Mouse (Mus musculus): ENCODE results near the gene Gxylt2.
A peak's percentile ranks its signal among the peaks of the same experiment; 100 is the strongest.

Gxylt2 gene

DNA sequence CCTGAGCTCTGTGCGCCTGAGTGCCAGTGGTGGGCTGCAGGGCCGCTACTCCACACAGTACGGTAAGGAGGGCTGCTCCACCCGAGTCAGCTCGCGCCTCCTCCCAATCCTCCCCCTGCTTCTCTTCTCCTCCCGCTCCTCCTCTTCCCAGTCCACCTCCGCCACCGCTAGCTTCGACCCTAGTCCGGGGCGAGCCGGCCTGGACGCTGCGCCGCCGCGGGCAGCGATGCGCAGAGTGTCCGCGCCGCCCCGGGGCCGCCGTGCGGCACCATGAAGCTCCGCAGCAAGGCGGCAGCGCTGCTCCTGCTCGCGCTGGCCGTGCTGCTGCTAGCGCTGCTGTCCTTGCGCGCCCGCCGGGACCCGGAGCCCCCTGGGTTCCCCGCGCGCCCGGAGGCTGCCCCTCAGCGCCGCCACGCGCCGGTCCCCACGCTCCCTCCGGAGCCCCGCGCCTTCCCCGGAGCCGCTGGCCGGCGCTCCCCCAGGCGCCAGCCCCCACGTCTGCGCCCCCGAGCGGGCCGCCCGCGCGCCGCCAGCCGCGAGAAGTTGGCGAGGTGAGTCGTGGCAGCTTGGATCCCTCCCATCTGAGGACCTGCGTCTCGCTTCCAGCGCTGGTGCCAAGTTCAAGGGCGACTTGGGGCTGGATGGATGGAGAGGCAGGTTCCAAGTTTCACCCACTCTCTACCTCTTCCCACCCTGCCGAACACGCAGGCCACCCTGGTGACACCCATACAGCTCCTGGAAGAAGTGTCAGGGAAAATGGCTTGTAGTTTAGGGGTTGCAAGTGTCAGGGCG is at the start of gene Gxylt2:
Gxylt2 (plus strand) TSS at position 161 of the 792 bp plus-strand sequence.
- peak; percentile 73 to 84 for DNase-seq

DNA sequence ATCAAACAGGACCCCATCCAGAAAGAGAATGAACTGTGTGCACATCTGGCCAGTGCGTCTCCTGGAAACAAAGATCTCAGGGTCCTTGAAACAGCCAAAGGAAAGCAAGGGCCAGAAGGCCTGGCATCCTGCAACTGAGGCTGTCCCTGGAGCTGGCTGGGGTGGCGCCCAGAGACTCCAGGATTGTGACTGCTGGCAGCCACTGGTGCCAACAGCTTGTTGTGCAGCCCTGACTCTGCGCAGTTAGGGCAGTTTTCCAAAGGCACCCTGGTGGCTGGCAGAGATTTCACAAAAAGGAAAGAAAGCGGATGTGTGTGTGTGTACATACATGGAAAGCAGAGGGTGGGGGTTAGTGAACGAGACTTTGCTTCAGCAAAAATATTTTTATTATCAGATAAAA is 44.1 kb upstream of the Gxylt2 start:
- no peak for DNase-seq

DNA sequence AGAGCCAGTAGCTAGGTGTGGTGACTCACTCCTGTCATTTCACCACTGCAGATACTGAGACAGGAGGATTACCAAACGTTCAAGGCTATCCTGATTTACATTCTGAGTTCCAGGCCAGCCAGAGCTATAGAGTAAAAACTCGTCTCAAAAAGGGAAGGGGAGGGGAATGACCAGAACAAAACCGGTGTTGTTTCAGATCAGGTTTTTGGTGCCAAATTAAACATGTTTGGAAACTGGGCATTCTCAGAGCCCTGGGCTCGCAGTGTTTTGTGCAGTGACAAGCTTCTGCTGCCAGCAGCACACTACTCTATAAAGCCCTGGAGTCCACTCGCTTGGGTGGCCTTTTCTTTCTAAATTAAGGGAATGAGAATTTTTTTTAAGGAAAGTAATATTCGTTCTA is 42.3 kb upstream of the Gxylt2 start:
- no peak for DNase-seq

DNA sequence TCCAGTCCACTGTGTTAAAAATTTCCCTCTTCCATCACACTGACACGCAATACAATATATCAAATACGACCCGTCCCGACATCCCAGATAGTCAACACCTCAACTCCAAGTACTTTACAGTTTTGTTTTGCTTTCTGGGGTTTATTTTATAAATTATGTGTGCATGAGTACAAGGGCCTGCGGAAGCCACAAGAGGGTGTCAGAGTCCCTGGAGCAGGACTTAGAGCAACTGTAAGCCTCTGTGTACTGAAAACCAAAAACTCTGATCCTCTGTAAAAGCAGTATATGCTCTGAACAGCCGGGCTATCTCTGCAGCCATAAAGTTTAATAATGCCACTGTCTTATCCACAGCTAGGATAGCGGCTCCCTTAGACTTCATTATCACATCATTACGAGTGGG is 36.9 kb upstream of the Gxylt2 start:
- DNase-seq = peak in 1 of 2 experiments; percentile 18

DNA sequence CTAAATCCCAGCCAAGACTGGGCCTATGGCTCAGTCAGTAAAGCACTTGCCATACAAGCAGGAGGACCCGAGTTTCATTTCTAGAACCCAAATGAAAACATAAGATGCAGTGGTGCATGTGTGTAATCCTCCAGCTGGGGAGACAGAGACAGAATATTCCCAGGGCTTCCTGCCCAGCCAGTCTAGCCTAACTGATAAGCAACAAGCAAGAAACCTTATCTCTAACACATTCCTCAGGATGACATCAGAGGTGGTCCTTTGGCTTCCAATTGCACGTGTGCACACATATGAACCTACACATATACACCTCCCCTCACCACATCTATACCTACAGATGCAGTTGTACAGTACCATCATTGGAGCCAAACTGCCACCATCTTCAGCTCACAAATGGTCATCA is 35.7 kb upstream of the Gxylt2 start:
- no peak for DNase-seq

DNA sequence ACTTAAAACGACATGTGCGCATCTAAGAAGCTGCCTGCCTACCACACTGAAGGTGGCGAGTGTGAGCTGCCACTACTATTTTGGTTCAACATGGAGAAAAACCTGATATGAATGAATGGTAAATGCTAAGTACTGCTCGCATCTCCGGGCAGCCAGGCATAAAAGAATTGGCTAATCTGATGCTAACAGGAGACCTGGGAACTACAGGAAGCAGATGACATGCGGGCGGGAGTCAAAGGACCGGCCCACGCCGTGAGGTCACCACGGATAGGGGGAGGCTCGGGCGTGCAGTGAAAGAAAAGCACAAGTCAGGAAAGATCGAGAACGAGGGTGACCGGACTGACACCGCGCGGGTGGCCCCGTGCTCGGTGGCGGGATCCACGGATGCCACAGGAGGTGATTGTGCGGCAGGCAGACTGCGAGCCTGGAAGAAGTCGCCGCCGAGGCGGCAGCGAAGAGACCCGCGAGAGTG is 34.1 kb upstream of the Gxylt2 start:
- DNase-seq = peak; percentile 66 to 74

DNA sequence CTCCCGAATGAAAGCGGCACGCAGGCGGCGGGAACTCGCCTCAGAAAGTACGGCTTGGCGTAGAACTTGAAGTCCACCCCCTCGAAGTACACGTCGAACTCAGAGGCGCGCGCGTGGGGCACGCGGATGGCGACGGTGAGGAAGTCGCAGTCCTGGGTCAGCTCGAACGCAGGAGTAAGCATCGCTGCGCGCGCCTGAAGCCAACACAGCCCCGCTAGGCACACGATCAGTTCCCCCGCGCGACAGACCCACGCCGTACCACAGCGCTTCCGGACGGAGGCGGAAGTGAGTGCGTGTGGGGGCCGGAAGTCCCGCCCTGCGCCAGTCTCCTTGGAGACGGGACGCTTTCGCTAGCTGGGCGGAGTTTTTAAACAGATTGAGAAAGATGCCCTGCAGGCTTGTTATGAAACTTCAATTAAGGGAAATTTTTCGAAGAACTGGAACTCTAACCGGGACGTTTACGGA is 33.6 kb upstream of the Gxylt2 start, which contains the start of gene Shq1:
Shq1 (minus strand) TSS at position 278 of the 465 bp plus-strand sequence.
- DNase-seq = peak; percentile 92 to 94

DNA sequence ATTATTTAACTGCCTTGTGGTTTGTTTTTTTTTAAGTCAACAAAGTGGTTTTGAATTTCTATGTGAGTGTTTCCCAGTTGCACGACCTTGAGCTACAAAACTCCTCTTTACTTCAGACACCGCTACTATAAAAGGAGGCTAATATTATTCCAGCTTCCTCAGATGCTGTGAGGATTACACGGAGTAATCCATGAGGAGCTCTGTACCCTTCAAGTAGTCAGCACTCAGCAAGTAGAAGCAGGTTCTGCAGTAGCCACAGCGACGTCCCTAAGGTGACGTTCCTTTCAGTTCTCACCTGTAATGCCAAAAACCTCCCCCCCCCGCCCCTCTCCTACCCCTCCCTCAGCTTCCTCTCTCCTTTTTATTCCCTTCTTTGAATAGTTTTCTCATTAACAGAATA is 33.1 kb upstream of the Gxylt2 start:
- DNase-seq = no peak

DNA sequence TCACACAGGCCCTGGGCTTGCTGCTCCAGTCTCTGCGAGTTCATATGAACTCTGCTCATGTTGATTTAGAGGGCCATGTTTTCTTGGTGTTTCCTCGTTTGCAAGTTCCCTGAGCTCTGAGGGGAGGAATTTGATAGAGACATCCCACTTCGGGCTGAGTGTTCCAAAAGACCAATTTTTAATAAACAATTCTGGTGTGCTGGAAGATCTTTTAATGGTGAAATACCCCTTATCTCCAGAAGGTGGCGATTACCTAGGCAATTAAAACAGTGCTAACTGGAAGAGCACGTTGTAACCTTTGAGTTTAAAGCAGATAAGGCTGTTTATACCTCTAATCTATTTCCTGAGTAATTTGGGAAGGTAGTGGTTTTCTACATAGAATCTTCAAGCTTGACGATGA is 29.6 kb upstream of the Gxylt2 start:
- no peak for DNase-seq

DNA sequence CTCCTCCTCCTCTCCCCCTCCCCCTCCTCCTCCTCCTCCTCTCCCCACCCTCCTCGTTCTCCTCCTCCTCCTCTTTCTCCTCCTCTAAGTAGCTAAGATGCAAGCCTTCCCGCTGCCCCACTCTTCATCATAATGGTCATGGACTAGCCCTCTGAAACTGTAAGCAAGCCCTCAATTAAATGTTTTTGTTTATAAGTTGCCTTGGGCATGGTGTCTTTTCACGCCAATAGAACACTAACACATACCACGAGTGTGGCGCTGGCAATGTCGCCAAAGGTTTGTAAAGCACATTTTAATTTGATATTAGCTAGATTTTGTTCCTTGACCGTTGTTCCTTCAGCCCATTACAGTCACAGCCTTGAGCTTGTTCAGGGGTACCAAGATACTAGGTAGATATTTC is 28.1 kb upstream of the Gxylt2 start:
- DNase-seq = no peak

DNA sequence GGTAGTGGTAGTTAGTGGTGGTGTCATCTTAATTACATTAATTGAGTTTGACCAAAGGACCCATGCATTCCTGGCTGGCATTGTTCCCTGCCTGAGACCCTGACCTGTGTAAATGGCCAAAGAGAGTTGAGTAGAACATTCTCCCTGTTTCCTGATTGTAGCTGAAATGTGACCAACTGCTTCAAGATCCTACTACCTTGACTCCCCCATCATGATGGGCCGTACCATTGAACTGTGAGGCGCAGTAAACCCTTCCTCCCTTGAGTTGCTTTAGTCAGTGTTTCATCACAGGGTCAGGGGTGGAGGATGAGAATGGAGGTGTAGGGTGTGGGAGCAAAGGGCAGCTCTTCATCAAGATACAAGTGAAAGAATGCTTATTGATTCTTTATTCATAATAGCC is 25.9 kb upstream of the Gxylt2 start:
- DNase-seq = no peak

DNA sequence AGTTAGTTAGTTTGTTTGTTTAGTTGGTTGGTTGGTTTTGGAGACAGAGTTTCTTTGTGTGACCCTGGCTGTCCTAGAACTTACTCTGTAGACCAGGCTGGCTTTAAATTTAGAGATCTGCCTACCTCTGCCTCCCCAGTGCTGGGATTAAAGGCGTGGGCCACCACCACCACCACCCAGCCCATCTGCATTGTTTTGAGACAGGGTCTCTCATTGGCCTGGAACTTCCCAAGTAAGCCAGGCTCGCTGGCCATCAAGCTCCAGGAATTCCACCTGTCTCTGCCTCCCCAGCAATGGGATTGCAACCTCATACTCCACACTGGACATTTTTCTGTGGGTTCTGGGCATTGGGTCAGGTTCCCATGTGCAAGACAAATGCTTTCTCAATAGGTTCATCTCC is 18.2 kb upstream of the Gxylt2 start:
- no peak for DNase-seq

DNA sequence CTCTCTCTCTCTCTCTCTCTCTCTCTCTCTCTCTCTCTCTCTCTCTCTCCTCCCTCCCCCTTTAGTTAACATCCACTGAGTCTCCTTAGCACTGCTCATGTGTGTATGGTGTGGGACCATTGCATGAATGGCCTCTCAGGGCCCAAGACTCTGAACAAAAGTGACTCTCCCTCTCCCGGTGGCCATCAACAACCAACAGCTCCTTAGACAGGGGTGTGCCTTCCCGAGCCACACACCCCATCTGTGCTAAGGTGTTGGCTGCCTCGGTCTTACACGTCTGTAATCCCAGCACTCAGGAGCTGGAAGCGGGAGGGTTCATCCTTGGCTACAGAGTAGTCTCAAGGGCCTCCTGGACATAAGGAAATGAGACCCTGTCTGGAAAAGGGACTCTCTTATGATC is 4.5 kb upstream of the Gxylt2 start:
- no peak for DNase-seq

DNA sequence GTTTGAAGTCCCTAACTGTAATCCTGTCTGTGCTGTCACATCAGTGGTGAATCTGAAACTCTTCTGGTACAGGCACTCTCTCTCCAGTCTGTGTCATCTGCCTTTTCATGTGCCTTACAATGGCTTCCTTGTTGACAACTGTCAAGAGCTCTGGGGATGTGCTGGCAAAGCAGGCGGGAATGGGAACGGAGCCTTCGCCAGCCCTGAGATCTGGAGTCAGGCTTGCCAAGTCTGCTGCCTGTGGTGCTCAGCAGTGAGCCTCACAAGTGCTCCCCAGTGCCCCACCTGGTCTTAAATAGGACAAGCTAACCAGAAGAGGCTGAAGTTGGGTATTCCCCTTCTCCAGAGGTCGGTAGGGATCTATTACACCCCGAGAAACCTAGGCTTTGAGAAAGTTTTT is 3.8 kb upstream of the Gxylt2 start:
- no peak for DNase-seq

DNA sequence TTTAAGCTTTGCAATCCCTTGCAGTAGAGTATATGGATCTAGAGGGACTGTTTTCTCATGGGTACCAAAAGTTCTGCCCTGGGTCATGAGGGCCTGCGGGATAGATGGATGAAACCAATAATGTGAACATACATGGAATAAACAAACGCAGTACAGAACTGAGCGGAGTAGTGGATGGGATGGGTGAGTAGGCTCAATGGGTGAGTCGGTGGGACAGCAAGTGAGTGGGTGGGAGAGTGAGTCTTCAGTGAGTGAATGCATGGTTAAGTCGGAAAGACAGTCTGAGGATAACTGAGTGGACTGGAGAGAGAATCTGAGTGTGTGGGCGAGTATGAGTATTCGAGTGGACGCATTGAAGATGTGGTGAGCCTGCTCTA is 349 bp upstream of the Gxylt2 start:
- no peak for DNase-seq

DNA sequence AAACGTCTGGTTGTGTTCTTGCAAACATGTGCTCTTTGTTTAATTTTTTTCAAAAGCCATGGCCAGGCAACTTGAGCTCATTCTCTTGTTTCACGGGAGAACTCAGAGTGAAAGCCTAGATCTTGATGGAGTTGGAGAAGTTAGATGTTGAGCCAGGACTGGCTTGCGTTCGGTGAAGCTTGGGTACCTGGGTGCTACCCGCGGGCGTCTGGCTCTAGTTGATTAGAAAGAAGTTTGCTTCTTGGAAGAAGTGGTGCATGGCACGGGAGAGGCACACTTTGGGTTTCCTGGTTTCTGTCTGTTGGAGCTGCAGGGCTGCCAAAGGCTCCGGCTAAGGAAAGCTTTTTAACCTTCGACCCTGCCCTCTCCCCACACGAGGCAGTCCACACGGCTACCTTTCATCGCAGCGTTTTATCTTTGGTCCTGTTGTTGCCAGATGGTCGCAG is 855 bp downstream of the Gxylt2 start:
- DNase-seq = peak; percentile 21 to 42

DNA sequence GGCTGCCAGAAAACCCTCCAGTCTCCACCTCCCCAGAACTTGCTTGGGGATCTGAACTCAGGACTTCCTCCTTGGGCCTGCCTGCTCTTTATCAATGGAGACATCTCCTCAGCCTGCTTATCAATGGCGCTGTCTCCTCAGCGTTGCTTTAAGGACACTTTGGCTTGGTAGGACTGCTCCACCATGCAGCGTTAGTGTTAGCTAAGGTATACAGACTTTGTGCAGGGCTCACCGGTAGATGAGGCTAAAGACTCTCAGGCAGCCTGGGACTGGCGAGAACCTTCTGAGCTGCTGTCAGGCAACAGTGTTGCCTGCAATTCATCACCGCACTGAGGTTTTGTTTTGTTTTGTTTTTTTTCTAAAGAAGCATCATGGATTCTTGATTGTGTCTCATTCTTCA is 2.3 kb downstream of the Gxylt2 start:
- DNase-seq = no peak

DNA sequence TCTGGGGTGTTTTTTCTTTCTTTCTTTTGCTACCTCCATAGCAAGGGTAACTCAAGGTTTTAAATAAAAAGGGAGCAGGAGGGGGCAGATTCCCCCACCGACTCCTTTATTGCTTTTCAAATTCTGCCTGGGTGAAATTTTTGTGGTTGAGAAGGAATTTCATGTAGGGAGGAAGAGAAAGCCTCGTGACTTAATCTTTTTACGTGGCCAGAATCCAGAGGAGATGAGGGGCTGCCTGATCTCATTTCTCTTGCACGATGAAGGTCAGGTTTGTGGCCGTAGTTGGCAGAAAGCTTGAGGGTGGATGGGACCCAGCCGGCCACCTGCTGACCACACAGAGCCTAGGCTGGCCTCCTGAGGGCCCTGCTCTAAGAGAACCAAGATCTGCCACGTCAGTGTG is 3.0 kb downstream of the Gxylt2 start:
- DNase-seq = peak; percentile 37 to 60

DNA sequence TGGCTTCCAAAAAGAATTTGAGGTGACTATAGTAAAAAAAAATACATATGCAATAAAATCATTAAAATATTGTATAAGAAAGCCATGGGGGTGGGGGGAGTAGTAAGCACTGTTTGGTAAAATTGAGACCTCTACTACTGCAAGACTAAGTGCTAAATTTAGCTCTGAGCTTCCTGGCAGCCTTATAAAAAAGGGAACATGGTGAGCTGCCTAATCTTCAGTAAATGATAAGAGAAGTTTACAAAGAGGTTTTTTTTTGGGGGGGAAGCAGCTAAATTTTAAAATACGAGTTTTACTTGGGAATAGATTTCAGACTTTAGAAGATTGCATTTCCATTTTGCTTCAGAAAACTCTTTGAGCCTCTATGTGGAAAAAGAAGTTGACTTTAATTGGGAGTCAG is 3.7 kb downstream of the Gxylt2 start:
- no peak for DNase-seq

DNA sequence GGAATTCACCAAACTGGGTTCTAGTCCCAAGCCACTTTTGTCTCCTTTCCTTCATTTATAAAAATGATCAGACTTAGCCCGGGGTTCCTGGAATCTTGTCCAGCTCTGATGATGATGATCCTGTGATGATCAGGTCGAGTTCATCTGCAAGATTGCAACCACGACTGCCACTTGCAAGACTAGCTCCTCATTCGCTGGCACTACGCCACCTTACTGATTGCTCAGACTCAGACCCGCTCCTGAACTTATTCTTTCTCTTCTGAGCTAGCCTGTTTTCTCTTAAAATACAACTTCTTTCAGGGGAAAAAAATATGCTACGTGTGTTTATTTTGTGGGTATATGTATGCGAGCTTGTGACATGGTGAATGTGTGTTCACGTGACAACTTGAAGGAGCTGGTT is 4.5 kb downstream of the Gxylt2 start:
- DNase-seq = peak in 1 of 2 experiments; percentile 49

DNA sequence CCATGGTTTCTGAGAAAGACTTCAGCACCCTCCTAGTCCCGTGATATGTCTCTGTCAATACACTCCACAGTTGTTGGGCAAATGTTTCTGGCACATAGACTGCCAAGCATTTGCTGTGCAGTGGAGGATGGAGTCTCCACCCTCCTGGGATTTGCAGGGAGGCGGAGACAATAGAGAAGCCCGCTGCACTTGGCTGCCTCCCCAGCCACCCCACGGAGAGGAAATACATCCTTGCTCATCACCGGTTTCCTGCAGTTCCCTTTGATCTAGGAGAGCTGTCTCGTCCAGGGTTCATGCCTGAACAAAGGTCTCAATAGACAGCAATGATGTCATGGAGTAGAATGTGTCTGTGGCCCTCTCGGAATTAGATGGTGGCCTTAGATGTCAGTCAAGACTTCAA is 4.9 kb downstream of the Gxylt2 start:
- DNase-seq = peak; percentile 74 to 85

DNA sequence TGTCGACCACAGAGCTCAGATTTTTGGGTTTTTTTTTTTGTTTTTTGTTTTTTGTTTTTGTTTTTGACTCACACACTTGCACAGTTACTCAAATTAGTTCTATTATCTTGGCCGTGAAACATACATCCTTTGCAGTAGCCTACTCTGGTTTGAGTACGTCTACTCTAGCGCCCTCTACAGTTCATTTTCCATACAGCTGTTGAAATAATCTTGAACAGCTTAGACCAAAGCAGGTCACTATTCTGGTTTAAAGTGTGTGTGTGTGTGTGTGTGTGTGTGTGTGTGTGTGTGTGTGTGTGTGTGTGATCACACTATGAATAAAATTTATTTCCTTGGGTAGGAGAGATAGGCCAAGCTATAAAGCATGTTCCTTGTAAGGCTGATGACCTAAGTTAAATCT is 5.6 kb downstream of the Gxylt2 start:
- no peak for DNase-seq

DNA sequence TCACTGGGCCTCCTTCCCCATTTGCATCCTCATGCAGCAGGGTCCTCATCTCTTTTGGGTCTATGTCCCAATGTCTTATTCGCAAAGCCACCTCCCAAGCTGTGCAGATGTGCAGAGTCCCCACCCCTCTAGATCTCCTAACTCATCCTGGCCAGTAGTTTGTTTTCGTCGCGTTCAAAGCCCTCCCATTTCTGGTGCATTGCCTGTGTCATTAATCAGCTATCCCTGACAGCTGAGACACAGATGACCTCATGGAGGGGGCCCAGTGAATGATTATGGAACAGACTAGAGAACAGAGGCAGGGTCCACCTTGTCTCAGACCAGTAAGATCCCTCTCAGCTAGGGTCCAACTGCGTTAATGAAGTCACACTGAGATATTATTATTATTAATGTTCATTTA is 6.3 kb downstream of the Gxylt2 start:
- no peak for DNase-seq

DNA sequence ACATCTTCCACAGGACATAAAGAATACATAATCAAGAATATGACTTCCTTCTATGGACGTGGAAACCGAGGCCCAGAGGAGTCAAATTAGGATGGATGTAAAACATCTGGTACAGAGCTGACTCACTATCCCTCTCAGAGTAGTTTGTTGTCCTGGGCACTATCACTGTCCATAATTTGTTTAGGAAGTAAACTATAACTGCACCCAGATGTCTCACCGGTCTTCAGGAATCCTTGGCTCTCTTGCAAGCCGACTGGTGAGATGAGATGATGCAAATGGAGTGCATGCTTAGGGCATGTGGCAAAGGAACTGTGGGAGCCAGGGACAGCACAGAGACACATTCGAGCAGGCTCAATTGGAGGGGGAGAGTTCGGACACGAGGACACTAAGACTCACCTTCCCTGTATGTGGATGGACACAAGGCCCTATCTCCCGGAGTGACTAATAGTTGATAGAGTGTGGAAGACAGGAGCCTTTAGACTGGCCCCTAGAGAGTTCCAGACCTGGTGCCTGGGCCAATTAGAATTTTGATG is 10.8 kb downstream of the Gxylt2 start:
- DNase-seq = no peak

DNA sequence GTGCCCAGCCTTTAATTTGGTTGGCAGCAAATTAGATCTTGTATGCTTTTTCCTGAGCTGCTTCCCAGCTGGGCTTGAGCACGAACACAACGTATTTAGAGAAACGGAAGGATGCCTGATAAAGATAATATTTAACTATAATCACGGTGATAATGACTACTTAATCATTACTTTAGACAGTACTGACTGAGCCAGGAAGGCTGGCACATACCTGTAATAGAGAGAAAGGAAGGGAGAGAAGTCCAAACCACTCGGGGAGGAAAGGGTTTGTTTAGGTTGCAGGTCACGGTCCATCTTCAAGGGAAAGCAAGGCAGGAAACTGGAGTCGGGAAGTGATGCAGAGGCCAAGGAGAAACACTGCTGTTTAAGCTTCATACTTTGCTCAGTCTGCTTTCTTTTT is 11.6 kb downstream of the Gxylt2 start:
- DNase-seq = no peak
